Mouse (Mus musculus): ENCODE results near the gene E2f4. TPM values are rescaled to one million over a fixed set of nuclear protein-coding genes. Genes with fewer than 3 reads are reported as not detected.

The E2f4 gene
- total and polyA plus RNA-seq, 3 experiments: 39.9 to 198 (median 51.0) TPM

DNA sequence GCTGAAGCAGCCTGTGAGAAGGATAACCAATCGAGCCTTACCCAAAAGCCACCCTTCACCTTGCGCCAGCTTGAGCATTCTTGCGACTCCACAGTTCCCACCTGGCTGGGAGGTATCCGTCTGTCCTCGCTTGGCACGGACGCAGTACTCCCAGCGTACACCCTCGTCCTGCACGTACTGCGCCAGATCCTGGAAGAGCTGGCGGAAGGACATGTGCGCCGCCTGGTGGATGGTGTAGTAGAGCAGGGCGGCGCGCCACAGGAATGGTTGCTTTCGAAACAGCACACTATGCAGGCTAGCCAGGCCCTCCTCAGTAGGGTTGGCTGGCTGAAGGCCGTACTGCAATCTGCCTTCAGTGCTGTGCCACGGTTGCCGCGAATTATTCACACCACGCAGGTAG, 14.4 kb upstream of the E2f4 start:
- Histone ChIP-seq H3K4me2 (ENCODE audit: insufficient read depth, low read depth, poor library complexity, severe bottlenecking) (no peak overlapping the region), H3K4me3 (replicated peaks in 1 of 3; ENCODE audit: low read depth in 2 of 3, low read length in 2 of 3, poor library complexity in 1 of 3) (no peak overlapping the region), H3K9me3 (replicated peaks; ENCODE audit: low read length) (no peaks in the 10 kb centered on the region), H3K79me2 (replicated peaks; ENCODE audit: control insufficient read depth, extremely low read depth, insufficient read depth, poor library complexity, severe bottlenecking) (no peaks in the 10 kb centered on the region), H3K27ac (ENCODE audit: insufficient read depth, low read depth) (no peak overlapping the region), H3K27me3 (replicated peaks) (no peaks in the 10 kb centered on the region), H3K4me1 (ENCODE audit: control insufficient read depth in 1 of 2, insufficient read depth in 2 of 2) (peaks cover 2 to 8% of the 10 kb centered on the region in 2 experiments; a peak in 3 of 4 replicates), H3K36me3 (replicated peaks in 1 of 2; ENCODE audit: control insufficient read depth in 1 of 2, insufficient read depth in 1 of 2, low read length in 1 of 2) (peaks cover 13 to 69% of the 10 kb centered on the region in 2 experiments), H3K9ac (ENCODE audit: insufficient read depth, low read depth) (no peak overlapping the region)
- dilution Hi-C loops (cut with MboI; ENCODE audit: extremely low pct_ligation_motif_present, extremely low pct_unique_long_range_greater_than_20kb, low sequenced_read_pairs) (no loop called here), in situ Hi-C loops (cut with MboI; ENCODE audit: low pct_ligation_motif_present, low pct_unique_long_range_greater_than_20kb, low sequenced_read_pairs) (loop anchor here (10.0 kb wide), 1 partner anchor 158 kb away; no protein-coding TSS in a partner anchor)
- no peak for DNase-seq (ENCODE audit: extremely low read depth)
- TF ChIP-seq USF2 (conservative IDR thresholded peaks at IDR 0.05; ENCODE audit: low read depth, low read length) (no peak), SIN3A (IDR thresholded peaks at IDR 0.05; ENCODE audit: low read length) (no peak), JUND (conservative IDR thresholded peaks at IDR 0.05; ENCODE audit: low read depth, low read length) (no peak), ZKSCAN1 (IDR thresholded peaks at IDR 0.05; ENCODE audit: borderline replicate concordance, low read depth, low read length) (no peak), MAX (IDR thresholded peaks at IDR 0.05; ENCODE audit: low read length) (no peak), ETS1 (conservative IDR thresholded peaks at IDR 0.05; ENCODE audit: low read depth, low read length) (no peak), MAFK (IDR thresholded peaks at IDR 0.05; ENCODE audit: insufficient replicate concordance, low read length) (no peak), ZC3H11A (IDR thresholded peaks at IDR 0.05; ENCODE audit: low read depth, low read length) (no peak), BHLHE40 (IDR thresholded peaks at IDR 0.05; ENCODE audit: low read depth, low read length) (no peak), CTCF (conservative IDR thresholded peaks at IDR 0.05 in 1 of 2, IDR thresholded peaks at IDR 0.05 in 1 of 2; ENCODE audit: low read depth in 2 of 2, low read length in 2 of 2) (peak in 1 of 2 experiments; percentile 55; a peak in 2 of 4 replicates), RAD21 (IDR thresholded peaks at IDR 0.05; ENCODE audit: low read depth, low read length) (peak; percentile 42), GABPA (IDR thresholded peaks at IDR 0.05; ENCODE audit: insufficient replicate concordance, low read depth, low read length) (no peak), TCF12 (IDR thresholded peaks at IDR 0.05; ENCODE audit: low read depth, low read length) (no peak), TBP (conservative IDR thresholded peaks at IDR 0.05; ENCODE audit: low read depth, low read length) (no peak), IRF4 (IDR thresholded peaks at IDR 0.05; ENCODE audit: low read depth, low read length) (no peak), USF1 (IDR thresholded peaks at IDR 0.05; ENCODE audit: low read depth, low read length) (no peak), ELF1 (IDR thresholded peaks at IDR 0.05; ENCODE audit: low read depth, low read length) (no peak), SMC3 (IDR thresholded peaks at IDR 0.05; ENCODE audit: low read depth, low read length) (peak; percentile 40), EP300 (IDR thresholded peaks at IDR 0.05; ENCODE audit: low read length) (no peak), JUN (IDR thresholded peaks at IDR 0.05; ENCODE audit: insufficient read depth, low read depth, low read length) (no peak), RCOR1 (conservative IDR thresholded peaks at IDR 0.05; ENCODE audit: low read depth, low read length) (no peak), UBTF (IDR thresholded peaks at IDR 0.05; ENCODE audit: low read depth, low read length) (no peak), E2F4 (IDR thresholded peaks at IDR 0.05; ENCODE audit: insufficient replicate concordance, low read depth, low read length) (no peak), NRF1 (IDR thresholded peaks at IDR 0.05; ENCODE audit: low read depth, low read length) (no peak), KAT2A (IDR thresholded peaks at IDR 0.05; ENCODE audit: insufficient replicate concordance, low read length) (no peak)

All from CH12.LX (cell line).